Mouse (Mus musculus): Measurements from ENCODE around the gene Fam205a1.
A peak's percentile ranks its signal among the peaks of the same experiment; 100 is the strongest.
"Not testable (repeated sequence)": the region's sequence is repeated elsewhere in the genome, so short reads cannot be mapped to it uniquely, and the experiment has no call there.

Gene Fam205a1

GRCm38 (mm10) chr4:42853788-42854187 is at the start of gene Fam205a1:
Fam205a1 (minus strand) TSS chr4:42853888.
- DNase-seq (ENCODE audit: low read depth, low spot score); H3K27me3 ChIP-seq (ENCODE audit: control insufficient read depth, insufficient read depth, low read length, poor library complexity, severe bottlenecking); H3K36me3 ChIP-seq (ENCODE audit: control insufficient read depth, insufficient read depth, low read length, poor library complexity, severe bottlenecking): not testable (repeated sequence)

- DNase-seq (ENCODE audit: low read depth, low spot score) = no peak
- no peaks in the 10 kb centered on the region for H3K27me3 ChIP-seq (ENCODE audit: control insufficient read depth, insufficient read depth, low read length, poor library complexity, severe bottlenecking)
- no peaks in the 10 kb centered on the region for H3K36me3 ChIP-seq (ENCODE audit: control insufficient read depth, insufficient read depth, low read length, poor library complexity, severe bottlenecking)
These were observed 49.0 kb upstream of the Fam205a1 start for GRCm38 (mm10) chr4:42902730-42903129.

GRCm38 (mm10) chr4:42902174-42902573 is 48.5 kb upstream of the Fam205a1 start:
- H3K36me3 ChIP-seq (ENCODE audit: control insufficient read depth, insufficient read depth, low read length, poor library complexity, severe bottlenecking) = no peaks in the 10 kb centered on the region
- no peaks in the 10 kb centered on the region for H3K27me3 ChIP-seq (ENCODE audit: control insufficient read depth, insufficient read depth, low read length, poor library complexity, severe bottlenecking)
- DNase-seq (ENCODE audit: low read depth, low spot score) = peak; percentile 26

GRCm38 (mm10) chr4:42900878-42901277 is 47.2 kb upstream of the Fam205a1 start:
- Histone ChIP-seq H3K27me3 (ENCODE audit: control insufficient read depth, insufficient read depth, low read length, poor library complexity, severe bottlenecking) (no peaks in the 10 kb centered on the region), H3K36me3 (ENCODE audit: control insufficient read depth, insufficient read depth, low read length, poor library complexity, severe bottlenecking) (no peaks in the 10 kb centered on the region)
- no peak for DNase-seq (ENCODE audit: low read depth, low spot score)

GRCm38 (mm10) chr4:42898914-42899313 is 45.2 kb upstream of the Fam205a1 start:
- Histone ChIP-seq H3K36me3 (ENCODE audit: control insufficient read depth, insufficient read depth, low read length, poor library complexity, severe bottlenecking) (no peaks in the 10 kb centered on the region), H3K27me3 (ENCODE audit: control insufficient read depth, insufficient read depth, low read length, poor library complexity, severe bottlenecking) (no peaks in the 10 kb centered on the region)
- DNase-seq (ENCODE audit: low read depth, low spot score) = no peak

- Histone ChIP-seq H3K27me3 (ENCODE audit: control insufficient read depth, insufficient read depth, low read length, poor library complexity, severe bottlenecking) (no peaks in the 10 kb centered on the region), H3K36me3 (ENCODE audit: control insufficient read depth, insufficient read depth, low read length, poor library complexity, severe bottlenecking) (no peaks in the 10 kb centered on the region)
- DNase-seq (ENCODE audit: low read depth, low spot score) = no peak
These were observed 41.4 kb upstream of the Fam205a1 start for GRCm38 (mm10) chr4:42895118-42895517.

GRCm38 (mm10) chr4:42891176-42891575 is 37.5 kb upstream of the Fam205a1 start:
- Histone ChIP-seq H3K27me3 (ENCODE audit: control insufficient read depth, insufficient read depth, low read length, poor library complexity, severe bottlenecking) (no peaks in the 10 kb centered on the region), H3K36me3 (ENCODE audit: control insufficient read depth, insufficient read depth, low read length, poor library complexity, severe bottlenecking) (no peaks in the 10 kb centered on the region)
- no peak for DNase-seq (ENCODE audit: low read depth, low spot score)

- Histone ChIP-seq H3K36me3 (ENCODE audit: control insufficient read depth, insufficient read depth, low read length, poor library complexity, severe bottlenecking) (no peaks in the 10 kb centered on the region), H3K27me3 (ENCODE audit: control insufficient read depth, insufficient read depth, low read length, poor library complexity, severe bottlenecking) (no peaks in the 10 kb centered on the region)
- DNase-seq (ENCODE audit: low read depth, low spot score) = no peak
These were observed 35.1 kb upstream of the Fam205a1 start for GRCm38 (mm10) chr4:42888806-42889205.

- DNase-seq (ENCODE audit: low read depth, low spot score) = no peak
- Histone ChIP-seq H3K36me3 (ENCODE audit: control insufficient read depth, insufficient read depth, low read length, poor library complexity, severe bottlenecking) (no peaks in the 10 kb centered on the region), H3K27me3 (ENCODE audit: control insufficient read depth, insufficient read depth, low read length, poor library complexity, severe bottlenecking) (no peaks in the 10 kb centered on the region)
These were observed 33.2 kb upstream of the Fam205a1 start for GRCm38 (mm10) chr4:42886926-42887325.

- Histone ChIP-seq H3K36me3 (ENCODE audit: control insufficient read depth, insufficient read depth, low read length, poor library complexity, severe bottlenecking) (no peaks in the 10 kb centered on the region), H3K27me3 (ENCODE audit: control insufficient read depth, insufficient read depth, low read length, poor library complexity, severe bottlenecking) (no peaks in the 10 kb centered on the region)
- DNase-seq (ENCODE audit: low read depth, low spot score) = no peak
These were observed 26.9 kb upstream of the Fam205a1 start for GRCm38 (mm10) chr4:42880677-42880948.

GRCm38 (mm10) chr4:42879829-42880676 is 26.4 kb upstream of the Fam205a1 start:
- no peak for DNase-seq (ENCODE audit: low read depth, low spot score)
- no peaks in the 10 kb centered on the region for H3K36me3 ChIP-seq (ENCODE audit: control insufficient read depth, insufficient read depth, low read length, poor library complexity, severe bottlenecking)
- no peaks in the 10 kb centered on the region for H3K27me3 ChIP-seq (ENCODE audit: control insufficient read depth, insufficient read depth, low read length, poor library complexity, severe bottlenecking)

- H3K36me3 ChIP-seq (ENCODE audit: control insufficient read depth, insufficient read depth, low read length, poor library complexity, severe bottlenecking) = no peaks in the 10 kb centered on the region
- DNase-seq (ENCODE audit: low read depth, low spot score) = no peak
- H3K27me3 ChIP-seq (ENCODE audit: control insufficient read depth, insufficient read depth, low read length, poor library complexity, severe bottlenecking) = no peaks in the 10 kb centered on the region
These were observed 24.0 kb upstream of the Fam205a1 start for GRCm38 (mm10) chr4:42877657-42878056.

- DNase-seq (ENCODE audit: low read depth, low spot score) = peak; percentile 72
- no peaks in the 10 kb centered on the region for H3K36me3 ChIP-seq (ENCODE audit: control insufficient read depth, insufficient read depth, low read length, poor library complexity, severe bottlenecking)
- no peaks in the 10 kb centered on the region for H3K27me3 ChIP-seq (ENCODE audit: control insufficient read depth, insufficient read depth, low read length, poor library complexity, severe bottlenecking)
These were observed 23.1 kb upstream of the Fam205a1 start for GRCm38 (mm10) chr4:42876586-42877291.

GRCm38 (mm10) chr4:42874134-42874533 is 20.4 kb upstream of the Fam205a1 start, which contains the start of gene Fam205c:
Fam205c (minus strand) TSS chr4:42874234.
- Histone ChIP-seq H3K27me3 (ENCODE audit: control insufficient read depth, insufficient read depth, low read length, poor library complexity, severe bottlenecking) (no peaks in the 10 kb centered on the region), H3K36me3 (ENCODE audit: control insufficient read depth, insufficient read depth, low read length, poor library complexity, severe bottlenecking) (no peaks in the 10 kb centered on the region)
- DNase-seq (ENCODE audit: low read depth, low spot score) = no peak

GRCm38 (mm10) chr4:42872746-42873435 is 19.2 kb upstream of the Fam205a1 start:
- DNase-seq (ENCODE audit: low read depth, low spot score) = no peak
- no peaks in the 10 kb centered on the region for H3K36me3 ChIP-seq (ENCODE audit: control insufficient read depth, insufficient read depth, low read length, poor library complexity, severe bottlenecking)
- H3K27me3 ChIP-seq (ENCODE audit: control insufficient read depth, insufficient read depth, low read length, poor library complexity, severe bottlenecking) = no peaks in the 10 kb centered on the region
